Mouse (Mus musculus): ENCODE data around the gene Myo9a.
"Not testable (repeated sequence)": the region's sequence is repeated elsewhere in the genome, so short reads cannot be mapped to it uniquely, and the experiment has no call there.

Myo9a gene

GRCm38 (mm10) chr9:59949511-59949910 lies 198.8 kb downstream of the Myo9a start:
- DNase-seq (ENCODE audit: low read depth, low spot score), result no peak

DNA sequence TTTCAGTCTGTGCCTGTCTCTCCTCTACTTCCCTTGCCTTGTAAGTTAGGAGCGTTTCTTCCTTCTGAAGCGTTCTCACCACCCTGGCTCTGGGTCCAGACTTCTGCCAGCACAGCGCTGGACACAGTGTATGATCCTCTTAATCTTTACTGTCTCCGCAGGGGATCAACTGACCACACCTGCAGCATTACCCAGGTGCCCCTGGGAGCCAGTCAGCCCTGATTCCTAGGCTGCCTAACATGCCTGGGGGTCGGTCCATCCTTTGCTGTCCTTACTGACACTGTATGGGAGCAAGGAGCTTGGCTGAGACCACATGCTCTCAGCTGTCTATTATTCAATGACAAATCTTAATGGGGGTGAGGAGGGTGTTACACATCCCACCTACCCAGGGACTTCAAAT lies 199.3 kb downstream of the Myo9a start:
- DNase-seq (ENCODE audit: low read depth, low spot score), result no peak

DNA sequence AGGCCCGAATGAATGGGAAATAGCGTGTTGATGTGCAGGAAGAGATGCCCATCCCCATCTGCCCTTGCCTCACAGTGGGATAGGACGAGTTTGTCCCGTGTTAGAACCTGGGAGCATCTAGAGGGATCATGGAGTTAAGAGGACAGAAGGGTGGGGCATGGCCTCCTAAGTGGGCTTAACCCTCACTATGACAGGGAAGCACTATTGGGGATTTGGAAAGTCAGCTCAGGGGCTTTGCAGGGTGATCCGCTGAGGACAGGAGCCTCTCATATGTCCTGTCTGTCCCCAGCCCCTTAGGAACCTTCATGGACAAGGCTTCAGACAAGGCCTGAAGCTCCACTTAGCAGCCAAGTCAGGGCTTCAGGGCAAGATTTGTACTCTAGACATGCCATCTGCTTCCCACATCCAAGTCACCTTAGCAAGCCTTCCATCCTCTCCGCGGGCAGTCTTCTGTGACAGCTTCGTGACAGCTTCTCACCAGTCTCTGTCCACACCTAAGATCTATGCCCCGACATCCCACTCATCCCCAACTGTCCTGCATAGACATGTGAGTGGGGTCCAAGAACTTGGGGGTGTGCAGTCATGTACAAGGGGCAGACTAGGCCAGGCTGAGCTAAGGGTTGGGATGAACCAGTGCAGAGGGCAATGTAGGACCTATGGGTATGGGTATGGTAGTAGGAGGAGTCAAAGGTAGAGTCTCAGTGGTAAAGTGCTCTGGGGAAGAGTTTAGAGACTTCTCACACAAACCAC lies 200.5 kb downstream of the Myo9a start:
- no peak for DNase-seq (ENCODE audit: low read depth, low spot score)

DNA sequence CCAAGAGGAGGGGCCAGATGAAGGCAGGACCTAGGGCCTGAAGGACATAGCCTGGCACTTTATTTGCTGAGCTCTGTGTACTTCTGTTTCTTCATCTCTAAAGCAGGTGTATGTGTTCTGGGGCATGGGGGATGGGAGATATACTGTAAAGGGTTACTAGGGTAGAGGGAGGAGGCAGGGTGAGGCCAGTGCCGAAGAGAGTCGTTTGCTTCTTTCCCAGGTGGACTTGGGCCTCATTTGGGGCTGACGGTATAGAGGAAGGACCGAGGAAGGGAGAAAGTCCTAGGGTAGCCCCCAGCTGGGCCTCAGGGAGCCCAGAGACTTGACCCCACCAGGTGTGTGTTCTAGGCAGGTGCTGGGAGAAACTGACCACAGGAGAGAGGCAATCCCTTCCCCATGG lies 201.2 kb downstream of the Myo9a start:
- no peak for DNase-seq (ENCODE audit: low read depth, low spot score)

DNA sequence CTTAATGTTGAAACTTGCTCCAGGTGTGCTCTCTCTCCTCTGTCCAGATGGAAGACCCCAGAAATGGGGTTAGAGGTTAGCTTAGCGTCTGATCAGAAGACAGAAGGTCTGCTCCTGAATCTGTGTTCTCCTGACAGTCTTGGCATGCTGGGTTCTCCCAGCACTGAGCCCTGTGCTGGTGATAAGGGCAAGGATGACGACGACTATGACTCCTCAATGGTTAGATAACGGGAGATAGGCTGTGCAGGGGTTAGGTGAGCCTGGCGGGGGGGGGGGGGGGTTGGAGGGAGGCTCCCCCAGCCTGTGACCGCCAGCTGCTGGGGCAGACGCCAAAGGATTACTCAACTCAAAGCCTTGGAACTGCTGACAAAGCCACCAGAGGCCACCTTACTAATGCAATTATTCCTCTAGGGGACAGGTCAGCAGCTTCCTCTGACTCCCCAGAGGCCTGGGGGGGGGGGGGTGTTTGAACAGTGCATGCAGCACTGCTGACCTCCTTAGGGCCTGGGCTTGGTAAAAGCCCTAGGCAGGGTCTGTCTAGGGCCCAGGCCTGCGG lies 201.9 kb downstream of the Myo9a start:
- no peak for DNase-seq (ENCODE audit: low read depth, low spot score)

- no peak for DNase-seq (ENCODE audit: low read depth, low spot score)
Observed at GRCm38 (mm10) chr9:59953556-59953955, 202.9 kb downstream of the Myo9a start.

GRCm38 (mm10) chr9:59955199-59955598 lies 204.5 kb downstream of the Myo9a start:
- DNase-seq (ENCODE audit: low read depth, low spot score), result no peak

DNA sequence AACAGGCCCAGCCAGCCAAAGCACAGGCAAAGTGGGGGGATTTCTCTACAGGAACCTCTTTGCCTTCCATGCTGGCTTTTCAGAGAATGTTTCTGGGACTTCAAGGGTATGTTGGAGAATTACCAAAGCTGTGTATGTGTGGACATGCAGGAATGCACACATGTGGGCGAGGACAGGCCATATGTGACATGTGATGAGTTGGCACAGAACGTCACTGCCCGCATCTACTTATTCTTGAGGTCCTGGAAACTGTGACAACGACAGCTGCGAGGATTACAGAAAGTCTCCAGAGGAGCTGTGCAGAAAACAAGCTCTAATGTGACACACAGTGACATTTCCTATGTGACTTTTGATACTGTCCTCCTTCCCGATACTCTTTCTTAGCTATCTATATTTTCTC lies 205.0 kb downstream of the Myo9a start:
- no peak for DNase-seq (ENCODE audit: low read depth, low spot score)

DNA sequence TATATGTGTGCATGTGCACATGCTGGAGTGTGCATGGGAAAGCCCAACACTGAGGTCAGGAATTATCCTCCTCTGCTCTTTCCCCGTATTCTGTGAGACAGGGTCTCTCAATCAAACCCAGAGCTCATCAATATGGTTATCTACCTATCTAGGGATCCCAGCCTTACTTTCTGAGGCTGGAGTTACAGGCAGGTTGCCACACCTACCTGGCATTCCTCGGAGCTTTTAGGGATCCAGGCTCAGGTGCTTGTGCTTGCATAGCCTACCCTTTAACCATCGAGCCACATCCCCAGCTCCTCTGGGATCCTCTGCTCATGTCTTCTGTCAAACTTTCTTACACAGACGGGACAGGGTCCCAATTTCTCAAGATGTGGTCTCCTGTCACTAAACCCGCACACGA lies 205.8 kb downstream of the Myo9a start:
- no peak for DNase-seq (ENCODE audit: low read depth, low spot score)

DNA sequence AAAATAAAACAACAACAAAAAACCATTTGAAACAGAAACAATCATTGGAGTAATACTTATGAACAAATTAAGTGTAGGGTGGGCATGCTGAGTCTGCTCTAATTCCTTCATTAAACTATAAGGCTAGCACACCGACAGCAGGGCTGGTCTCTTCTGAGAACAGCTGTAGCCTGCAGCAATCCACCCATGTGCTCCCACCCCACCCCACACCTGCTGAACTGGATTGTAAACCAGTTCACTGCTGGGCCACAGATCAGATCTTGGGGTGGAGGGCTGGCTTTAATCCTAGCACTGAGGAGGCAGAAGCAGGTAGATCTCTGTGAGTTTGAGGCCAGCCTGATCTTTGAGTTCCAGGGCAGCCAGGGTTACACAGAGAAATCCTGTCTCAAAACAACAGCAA lies 207.4 kb downstream of the Myo9a start:
- not testable (repeated sequence) for DNase-seq (ENCODE audit: low read depth, low spot score)

GRCm38 (mm10) chr9:59959276-59959675 lies 208.6 kb downstream of the Myo9a start:
- DNase-seq (ENCODE audit: low read depth, low spot score), result peak; percentile 97

GRCm38 (mm10) chr9:59960559-59960958 lies 209.9 kb downstream of the Myo9a start, which contains the start of gene Nr2e3:
TSS of gene Nr2e3 (minus strand) at chr9:59960659.
- DNase-seq (ENCODE audit: low read depth, low spot score), result no peak

GRCm38 (mm10) chr9:59961201-59961955 lies 210.7 kb downstream of the Myo9a start:
- DNase-seq (ENCODE audit: low read depth, low spot score), result no peak

DNA sequence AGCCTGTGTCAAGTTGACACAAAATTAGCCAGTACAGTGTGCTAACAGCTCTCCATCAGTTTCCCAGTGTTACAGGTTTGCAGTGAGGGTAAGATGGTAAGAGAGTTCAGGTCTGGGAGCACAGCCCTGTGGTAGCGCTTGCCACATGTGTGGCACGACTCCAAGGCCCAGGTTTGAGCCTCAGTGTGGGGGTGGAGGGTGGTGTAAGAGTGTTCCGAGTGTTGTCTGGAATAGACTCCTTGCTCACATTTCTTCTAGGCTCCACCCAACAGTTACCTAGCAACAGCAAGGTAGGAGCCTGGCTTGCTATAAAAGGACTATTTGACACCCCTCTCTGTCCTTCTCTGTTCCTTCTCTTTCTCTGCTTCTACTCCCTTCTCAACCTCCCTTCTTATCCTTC lies 213.7 kb downstream of the Myo9a start:
- DNase-seq (ENCODE audit: low read depth, low spot score), result no peak

GRCm38 (mm10) chr9:59965046-59965445 lies 214.3 kb downstream of the Myo9a start:
- no peak for DNase-seq (ENCODE audit: low read depth, low spot score)

- DNase-seq (ENCODE audit: low read depth, low spot score), result peak; percentile 76
Observed at GRCm38 (mm10) chr9:59969383-59969782, 218.7 kb downstream of the Myo9a start.

- DNase-seq (ENCODE audit: low read depth, low spot score), result no peak
Observed at GRCm38 (mm10) chr9:59971263-59971662, 220.6 kb downstream of the Myo9a start.
